Mouse (Mus musculus) ES-E14 (cell line): ENCODE measurements around the gene Gdf7.

ENCODE experiments used
- CHD2 ChIP-seq: IDR thresholded peaks from 2 replicates; pipeline ENCODE4 v1.6.1; 2014; ENCODE audit warnings: mild to moderate bottlenecking, low read depth, low read length, inconsistent platforms
- MAFK ChIP-seq: IDR thresholded peaks from 2 replicates; pipeline ENCODE4 v1.6.1; 2014; ENCODE audit warnings: mild to moderate bottlenecking, low read depth, low read length, inconsistent platforms; ENCODE audit not compliant: insufficient read depth
- ZC3H11A ChIP-seq: IDR thresholded peaks from 2 replicates; pipeline ENCODE4 v1.6.1; 2012; ENCODE audit warnings: low read depth, mild to moderate bottlenecking, inconsistent platforms, low read length, borderline replicate concordance

DNA sequence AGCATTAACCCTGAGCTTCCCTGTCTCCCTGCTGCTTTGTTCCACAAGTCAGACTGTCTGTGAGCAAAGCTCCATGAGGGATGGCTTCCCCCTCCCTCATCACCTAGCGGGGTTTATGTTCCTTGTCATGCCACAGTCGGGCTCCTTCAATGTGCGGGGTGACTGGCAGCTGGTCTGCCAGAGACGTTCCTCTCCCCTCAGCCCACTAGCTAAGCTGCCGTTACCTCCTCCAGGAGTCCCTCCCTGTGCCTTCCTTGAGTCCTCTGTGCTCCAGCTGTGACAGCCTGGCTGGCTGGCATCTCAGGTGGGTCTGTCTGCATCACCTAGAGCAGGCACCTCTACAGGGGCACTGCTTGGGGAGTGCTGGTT is 30.4 kb upstream of the Gdf7 start:
- TF ChIP-seq ZC3H11A: no peak
- TF ChIP-seq MAFK: no peak
- no peak for TF ChIP-seq CHD2
